Mouse (Mus musculus) limb, embryonic 14.5 days (tissue): ENCODE data around the gene Dst. TPM values are rescaled to one million over a fixed set of nuclear protein-coding genes. Genes with fewer than 3 reads are reported as not detected.

ENCODE experiments used
- ATAC-seq: fragments of 200-750 bp; cut with Nextera tagmentation; 2 replicates; pipeline ENCODE4 v1.8.0; 2017; ENCODE audit warnings: low read depth, moderate number of reproducible peaks, moderate TSS enrichment; ENCODE audit not compliant: low FRiP score
- DNase-seq: peaks from one replicate; pipeline ENCODE4 v3.0.0-alpha.2; 2015; ENCODE audit warnings: low spot score
- H3K27ac ChIP-seq: fragments of 300-500 bp; sonication (generic); replicated peaks from 2 replicates; pipeline ENCODE4 v1.5.1; 2014; ENCODE audit warnings: low read depth, mild to moderate bottlenecking, low read length, moderate library complexity, mixed read lengths
- H3K27me3 ChIP-seq: fragments of 300-500 bp; sonication (generic); 2 replicates; pipeline ENCODE4 v1.6.1; 2014; ENCODE audit warnings: low read length, mixed read lengths; ENCODE audit not compliant: control insufficient read depth, insufficient read depth
- H3K36me3 ChIP-seq: fragments of 300-500 bp; sonication (generic); 2 replicates; pipeline ENCODE4 v1.6.1; 2014; ENCODE audit warnings: mild to moderate bottlenecking, low read length, moderate library complexity, mixed read lengths; ENCODE audit not compliant: control insufficient read depth, insufficient read depth
- H3K4me1 ChIP-seq: fragments of 300-500 bp; sonication (generic); 2 replicates; pipeline ENCODE4 v1.6.1; 2014; ENCODE audit warnings: antibody characterized with exemption, low read length, mixed read lengths; ENCODE audit not compliant: control insufficient read depth, insufficient read depth
- H3K4me2 ChIP-seq: fragments of 300-500 bp; sonication (generic); replicated peaks from 2 replicates; pipeline ENCODE4 v1.6.1; 2014; ENCODE audit warnings: low read depth, mild to moderate bottlenecking, low read length, moderate library complexity; ENCODE audit not compliant: severe bottlenecking
- H3K4me3 ChIP-seq: fragments of 300-500 bp; sonication (generic); replicated peaks from 2 replicates; pipeline ENCODE4 v1.5.1; 2014; ENCODE audit warnings: low read length
- H3K9ac ChIP-seq: fragments of 300-500 bp; sonication (generic); 2 replicates; pipeline ENCODE4 v1.6.1; 2014; ENCODE audit warnings: mild to moderate bottlenecking, low read depth, low read length, moderate library complexity; ENCODE audit not compliant: severe bottlenecking
- H3K9me3 ChIP-seq: fragments of 300-500 bp; sonication (generic); 2 replicates; pipeline ENCODE4 v1.6.1; 2016; ENCODE audit warnings: low read length; ENCODE audit not compliant: control insufficient read depth
- POLR2A ChIP-seq: fragments of 200-500 bp; IDR thresholded peaks from 2 replicates; pipeline ENCODE4 v1.8.0; 2012; ENCODE audit warnings: inconsistent platforms, mild to moderate bottlenecking, moderate library complexity, borderline replicate concordance; ENCODE audit not compliant: insufficient read depth, insufficient read length; ENCODE audit errors: extremely low read depth
- WGBS: fragments of 180-500 bp; shearing (Covaris S2); extraction: QIAGEN DNeasy Blood & Tissue Kit; methylation state at CpG from one replicate; pipeline ENCODE4 v1.1.7; 2014; 5-methylcytosine and 5-hydroxymethylcytosine counted together
- polyA plus RNA-seq, 2 experiments: library from polyadenylated mRNA; depleted of rRNA in 1 of 2; stranded (reverse) in 1 of 2; unstranded in 1 of 2; fragments of >200 nt; fragmentation: Nextera tagmentation in 1 of 2; extraction: Ambion mirVana in 1 of 2; gene quantifications; 2 replicates each; pipeline versions ENCODE4 v1.2.1 to v1.2.3; 2012 to 2014

The Dst gene
- polyA plus RNA-seq, 2 experiments = 34.9 to 42.5 TPM

DNA sequence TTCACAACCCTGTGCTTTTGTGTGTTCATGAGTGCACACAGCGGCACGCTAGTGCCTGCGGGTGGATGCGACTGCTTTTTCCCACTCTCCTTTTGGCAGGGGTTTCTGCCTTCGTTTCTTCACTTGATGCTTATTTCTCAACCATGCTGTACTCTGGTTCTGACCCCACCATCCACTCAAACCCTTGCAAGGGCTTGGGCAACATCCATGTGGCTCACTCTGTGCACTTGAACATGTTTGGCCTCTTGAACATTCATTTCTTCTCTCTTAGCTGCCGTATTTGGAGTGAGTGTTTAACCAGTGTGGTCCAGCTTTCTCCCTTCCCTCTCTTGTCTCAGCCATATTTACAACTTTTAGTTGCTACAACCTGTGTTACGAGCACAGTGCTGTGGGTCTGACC lies 236.8 kb downstream of the Dst start:
- H3K36me3 ChIP-seq = no peaks in the 10 kb centered on the region
- no peak for DNase-seq
- peaks cover 10% of the 10 kb centered on the region for H3K4me1 ChIP-seq
- ATAC-seq = no peak
- H3K9ac ChIP-seq = no peak overlapping the region
- 93% methylated on average over 7 of the region's 7 CpGs for WGBS
- no peak overlapping the region for H3K4me3 ChIP-seq
- H3K4me2 ChIP-seq = no peak overlapping the region
- no peaks in the 10 kb centered on the region for H3K27me3 ChIP-seq
- H3K27ac ChIP-seq = no peak overlapping the region
- no peak for TF ChIP-seq POLR2A
- H3K9me3 ChIP-seq = no peaks in the 10 kb centered on the region

DNA sequence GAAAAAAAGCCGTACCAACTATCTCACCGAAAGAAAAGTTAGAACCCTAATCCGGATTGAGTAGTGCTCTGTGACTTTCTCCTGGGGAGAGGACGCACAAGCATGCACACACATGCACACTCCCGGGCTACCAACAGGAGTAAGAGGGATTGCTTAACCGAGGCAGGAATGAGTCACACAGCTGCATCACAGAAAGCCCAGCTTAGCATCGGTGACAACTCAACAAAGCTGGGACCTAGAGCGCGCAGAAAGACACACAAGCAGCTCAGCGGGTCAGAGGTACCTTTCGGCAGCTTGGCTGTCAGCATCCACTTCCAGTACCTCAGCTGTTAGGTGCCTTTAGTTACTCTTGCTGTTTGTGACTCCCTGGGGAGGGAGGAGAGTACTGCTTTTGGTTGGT lies 240.0 kb downstream of the Dst start:
- Histone ChIP-seq H3K36me3 (no peaks in the 10 kb centered on the region), H3K27ac (no peak overlapping the region), H3K4me3 (no peak overlapping the region), H3K9ac (no peak overlapping the region), H3K4me1 (no peaks in the 10 kb centered on the region), H3K4me2 (no peak overlapping the region), H3K27me3 (no peaks in the 10 kb centered on the region), H3K9me3 (no peaks in the 10 kb centered on the region)
- WGBS = 92% methylated on average over 11 of the region's 11 CpGs
- TF ChIP-seq POLR2A = no peak
- ATAC-seq (no peak), DNase-seq (no peak)

DNA sequence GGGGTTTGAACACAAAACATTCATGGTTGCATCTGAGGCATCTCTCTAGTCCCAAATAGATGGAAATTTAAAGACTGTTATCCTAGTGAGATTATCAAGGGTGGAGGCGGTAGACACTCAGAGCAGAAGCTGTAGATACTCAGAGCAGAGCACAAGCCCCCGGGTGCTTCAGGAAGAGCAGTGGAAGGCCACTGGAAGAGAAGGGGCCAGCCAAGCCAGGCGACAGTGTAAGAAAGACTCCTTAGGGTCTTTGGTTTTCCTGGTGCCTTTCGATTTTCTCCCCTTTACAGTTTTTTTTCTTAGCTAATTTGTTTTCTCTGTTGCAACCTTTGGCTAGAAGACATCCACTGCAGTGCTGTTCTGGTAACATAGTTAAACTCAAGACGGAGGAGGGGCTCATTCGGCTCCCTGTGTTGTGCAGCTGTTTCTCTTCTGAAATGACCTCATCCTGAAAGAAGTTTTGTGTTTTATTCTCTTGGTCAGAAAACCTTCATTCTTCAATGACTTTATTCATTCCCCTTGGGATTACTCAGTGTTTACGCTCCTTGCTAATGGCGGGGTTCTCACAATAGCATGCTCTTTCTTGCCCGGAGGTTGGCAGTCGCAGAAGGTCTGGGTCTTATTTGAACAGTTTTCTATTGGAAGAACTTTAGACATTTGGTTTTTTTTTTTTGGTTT lies 242.5 kb downstream of the Dst start:
- Histone ChIP-seq H3K27me3 (no peaks in the 10 kb centered on the region), H3K9ac (no peak overlapping the region), H3K4me3 (no peak overlapping the region), H3K4me1 (no peaks in the 10 kb centered on the region), H3K27ac (peak overlapping the region; percentile 65; the same call in 1 of the 2 replicates), H3K36me3 (no peaks in the 10 kb centered on the region), H3K4me2 (no peak overlapping the region), H3K9me3 (no peaks in the 10 kb centered on the region)
- 36% methylated on average over 10 of the region's 10 CpGs for WGBS
- TF ChIP-seq POLR2A = no peak
- peak; percentile 83 for ATAC-seq
- DNase-seq = peak; percentile 71

GRCm38 (mm10) chr1:34152683-34153082 lies 244.7 kb downstream of the Dst start:
- Histone ChIP-seq H3K4me2 (no peak overlapping the region), H3K4me1 (no peaks in the 10 kb centered on the region), H3K9ac (no peak overlapping the region), H3K27ac (no peak overlapping the region), H3K36me3 (no peaks in the 10 kb centered on the region), H3K27me3 (no peaks in the 10 kb centered on the region), H3K4me3 (no peak overlapping the region), H3K9me3 (no peaks in the 10 kb centered on the region)
- no peak for DNase-seq
- no peak for TF ChIP-seq POLR2A
- no peak for ATAC-seq
- 89% methylated on average over 5 of the region's 5 CpGs for WGBS

DNA sequence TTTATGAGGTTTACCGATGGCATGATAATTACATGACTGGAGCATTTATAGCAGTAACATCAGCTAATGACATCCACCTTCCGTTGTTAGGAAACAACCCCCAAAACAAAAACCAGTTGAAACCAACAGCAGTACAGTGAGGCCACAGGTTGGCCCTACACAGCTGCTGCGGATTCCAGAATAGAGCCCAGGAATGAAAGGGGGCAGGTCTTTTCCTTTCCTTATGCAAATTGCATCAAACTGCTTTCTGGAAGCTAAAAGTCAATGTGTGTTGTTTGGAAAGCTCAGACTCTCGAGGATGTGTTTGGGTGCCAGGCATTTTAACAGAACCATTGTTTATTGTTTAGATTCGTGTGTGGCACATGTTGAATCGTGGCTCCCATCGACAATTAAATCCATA lies 248.0 kb downstream of the Dst start:
- no peak for ATAC-seq
- Histone ChIP-seq H3K4me3 (no peak overlapping the region), H3K4me1 (no peaks in the 10 kb centered on the region), H3K9me3 (no peaks in the 10 kb centered on the region), H3K36me3 (no peaks in the 10 kb centered on the region), H3K9ac (no peak overlapping the region), H3K27me3 (no peaks in the 10 kb centered on the region), H3K27ac (no peak overlapping the region), H3K4me2 (no peak overlapping the region)
- TF ChIP-seq POLR2A = no peak
- WGBS = 59% methylated on average over 7 of the region's 7 CpGs
- no peak for DNase-seq
